Mouse (Mus musculus): ENCODE measurements around the gene Ankrd44.

Ankrd44 gene

DNA sequence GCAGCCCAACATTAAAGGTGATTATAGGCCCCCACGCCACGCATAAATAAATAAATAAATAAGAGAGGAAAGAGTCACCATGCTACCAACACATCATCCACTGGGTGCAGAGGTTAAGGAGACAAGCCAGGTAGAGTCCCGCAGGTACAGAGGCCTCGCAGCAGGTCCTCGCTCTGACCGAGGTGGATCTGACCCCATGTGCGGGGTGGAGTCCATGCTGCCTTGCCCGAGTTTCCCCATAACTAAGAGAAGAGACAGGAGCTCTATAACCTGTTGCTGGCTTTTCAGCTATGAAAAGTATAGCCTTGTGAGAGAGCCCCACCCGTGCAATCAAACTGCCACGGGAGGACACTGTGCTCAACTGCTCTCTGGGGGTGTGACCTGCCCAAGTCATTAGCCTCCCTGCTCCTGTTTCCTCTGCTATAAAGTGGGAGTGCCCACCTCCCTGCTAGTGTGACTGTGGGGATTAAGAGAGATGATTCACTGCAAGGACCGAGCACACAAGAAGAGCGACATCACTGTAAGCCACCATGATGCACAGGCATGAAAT is 4.1 kb downstream of the Ankrd44 start:
- no peak for DNase-seq

- DNase-seq, result no peak
Measured at GRCm38 (mm10) chr1:54920132-54920531, 6.1 kb downstream of the Ankrd44 start.

- DNase-seq, result no peak
Measured at GRCm38 (mm10) chr1:54916456-54916855, 9.7 kb downstream of the Ankrd44 start.

DNA sequence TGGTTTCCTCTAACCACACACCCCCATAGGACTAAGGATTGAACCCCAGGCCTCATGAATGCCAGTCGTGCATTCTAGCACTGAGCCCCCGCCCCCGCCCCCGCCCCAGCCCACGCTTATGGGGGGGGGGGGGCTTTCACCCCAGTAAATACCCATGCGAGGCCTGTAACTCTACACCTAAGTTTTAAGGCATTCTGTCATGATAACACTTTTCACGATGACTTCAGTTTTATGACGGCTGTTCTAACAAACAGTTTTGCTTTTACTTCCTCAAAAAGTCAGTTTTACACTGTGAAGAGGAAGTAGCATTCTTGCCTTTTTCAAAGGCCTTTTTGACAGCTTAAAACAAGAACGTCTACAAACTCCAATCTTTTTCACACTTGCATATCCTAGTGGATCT is 11.8 kb downstream of the Ankrd44 start:
- DNase-seq, result no peak

DNA sequence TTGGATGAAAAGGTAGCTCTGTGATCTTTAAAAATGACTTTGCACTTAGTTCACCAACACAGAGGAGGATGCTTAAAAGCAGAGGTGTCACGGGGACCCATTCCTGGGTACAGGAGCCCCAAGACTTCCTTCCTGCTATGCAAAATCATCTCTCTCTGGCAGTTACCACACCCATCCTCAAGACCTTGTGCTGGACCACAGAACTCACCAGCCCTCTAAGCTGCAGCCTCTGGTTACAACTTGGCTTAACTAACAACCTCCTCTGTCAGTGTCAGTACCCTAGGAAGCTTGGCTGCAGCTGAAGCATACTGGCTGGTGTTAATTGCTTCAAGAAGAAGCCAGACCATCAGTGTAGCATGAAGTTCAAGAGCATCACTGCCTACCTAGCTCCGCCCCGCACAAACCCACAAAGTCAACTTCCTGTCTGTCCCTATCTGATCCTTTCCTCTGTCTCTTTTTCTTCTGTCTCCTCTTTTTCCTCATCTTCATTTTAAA is 12.8 kb downstream of the Ankrd44 start:
- DNase-seq, result no peak

DNA sequence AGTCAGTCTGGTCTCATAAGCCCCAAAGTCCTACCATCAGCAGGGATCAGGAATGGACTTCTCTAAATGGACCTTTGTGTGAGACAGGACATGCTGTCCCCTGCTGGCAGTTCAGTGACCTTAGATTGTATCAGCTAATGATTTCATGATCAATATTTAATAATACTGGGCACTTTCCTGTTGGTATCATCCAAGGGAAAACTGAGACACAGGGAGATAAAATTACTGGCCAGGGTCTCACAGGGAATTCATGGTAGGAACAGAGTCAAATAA is 13.2 kb downstream of the Ankrd44 start:
- DNase-seq, result no peak

- DNase-seq, result no peak
Measured at GRCm38 (mm10) chr1:54912290-54913062, 13.7 kb downstream of the Ankrd44 start.

- DNase-seq, result no peak
Measured at GRCm38 (mm10) chr1:54911256-54911610, 15.0 kb downstream of the Ankrd44 start.

- DNase-seq, result no peak
Measured at GRCm38 (mm10) chr1:54910489-54911255, 15.5 kb downstream of the Ankrd44 start.

DNA sequence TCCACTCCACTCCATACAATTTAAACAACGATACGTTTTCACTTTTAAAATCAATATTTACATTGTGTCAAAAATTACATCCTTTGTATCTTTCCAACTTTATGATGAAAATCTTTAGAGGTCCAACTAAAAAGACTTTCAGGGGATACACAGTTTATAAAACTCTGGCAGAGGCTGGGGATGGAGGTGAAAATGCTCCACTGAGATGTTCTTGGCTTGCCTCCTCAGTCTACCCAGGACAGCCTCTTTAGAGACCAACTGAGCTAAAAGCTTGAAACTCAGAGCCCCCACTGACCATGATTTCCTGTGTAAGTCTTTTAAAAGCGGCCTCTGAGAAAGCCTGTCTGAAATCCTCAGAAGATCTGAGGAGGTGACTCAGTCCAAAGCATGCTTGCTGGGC is 17.4 kb downstream of the Ankrd44 start:
- DNase-seq, result no peak

DNA sequence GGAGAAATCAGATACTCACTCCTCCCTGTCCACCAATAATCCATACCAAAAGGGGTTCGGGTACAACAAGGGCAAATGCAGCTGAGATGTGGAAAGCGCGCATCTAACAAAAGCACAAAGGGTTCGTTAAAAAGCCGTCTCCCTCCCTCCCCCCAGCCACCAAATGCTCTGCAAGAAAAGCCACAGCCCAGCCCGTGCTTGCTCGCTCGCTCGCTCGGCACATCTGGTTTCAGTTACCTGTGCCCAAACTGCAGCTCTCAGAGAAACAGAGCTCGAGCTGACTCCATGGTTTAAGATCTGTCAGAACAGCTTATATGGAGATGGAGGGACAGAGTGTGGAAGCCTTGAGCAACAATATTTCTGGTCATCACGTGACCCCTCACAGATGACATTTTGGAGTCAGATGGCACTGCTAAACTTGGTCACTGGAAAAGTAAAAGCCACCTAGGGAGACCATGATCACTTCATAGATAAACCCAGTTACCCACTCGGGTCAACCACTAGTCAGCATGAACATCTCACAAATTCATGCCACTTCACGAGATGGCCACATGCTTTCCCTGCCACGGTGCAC is 19.0 kb downstream of the Ankrd44 start:
- DNase-seq, result no peak

DNA sequence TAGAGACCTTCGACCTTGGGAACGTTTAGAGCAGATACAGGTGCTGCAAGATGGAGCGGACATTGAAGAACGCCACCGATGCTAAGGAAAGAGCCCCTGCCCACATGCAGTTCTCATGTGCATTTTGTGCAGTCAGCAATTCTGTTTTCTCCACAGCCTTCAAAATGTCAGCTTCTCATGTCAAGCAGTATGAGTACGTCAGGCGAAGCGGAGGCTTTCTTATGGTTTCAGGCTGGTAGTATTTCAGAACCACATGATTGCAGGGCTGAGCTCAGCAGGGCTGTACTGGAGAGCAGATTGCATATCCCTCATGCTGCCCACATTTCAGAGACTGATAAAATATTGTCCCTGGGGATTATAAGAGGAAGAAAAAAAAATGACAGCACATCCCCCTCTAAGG is 19.9 kb downstream of the Ankrd44 start:
- no peak for DNase-seq

DNA sequence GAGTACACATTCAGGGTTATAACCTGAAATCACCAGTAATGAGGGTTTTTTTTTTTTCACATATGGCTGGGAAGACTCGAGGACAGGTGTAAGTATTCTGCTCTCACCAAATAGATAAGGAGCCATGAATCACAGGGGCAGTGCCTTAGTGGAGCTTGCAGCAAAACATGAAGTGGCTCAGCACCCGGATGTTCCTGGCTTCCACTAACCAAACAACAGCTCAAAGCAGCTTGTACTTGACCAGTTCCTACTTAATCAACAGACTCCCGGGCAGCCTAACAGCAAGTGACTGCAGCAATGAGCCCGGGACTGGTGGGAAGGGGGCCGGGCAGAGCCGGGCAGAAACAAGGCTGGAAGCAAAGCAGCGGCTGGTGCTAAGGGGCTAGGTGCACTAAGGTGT is 20.6 kb downstream of the Ankrd44 start:
- DNase-seq, result no peak

- DNase-seq, result no peak
Measured at GRCm38 (mm10) chr1:54904165-54904564, 22.0 kb downstream of the Ankrd44 start.

- no peak for DNase-seq
Measured at GRCm38 (mm10) chr1:54902689-54903246, 23.4 kb downstream of the Ankrd44 start.

GRCm38 (mm10) chr1:54901084-54901483 is 25.1 kb downstream of the Ankrd44 start:
- DNase-seq, result no peak

DNA sequence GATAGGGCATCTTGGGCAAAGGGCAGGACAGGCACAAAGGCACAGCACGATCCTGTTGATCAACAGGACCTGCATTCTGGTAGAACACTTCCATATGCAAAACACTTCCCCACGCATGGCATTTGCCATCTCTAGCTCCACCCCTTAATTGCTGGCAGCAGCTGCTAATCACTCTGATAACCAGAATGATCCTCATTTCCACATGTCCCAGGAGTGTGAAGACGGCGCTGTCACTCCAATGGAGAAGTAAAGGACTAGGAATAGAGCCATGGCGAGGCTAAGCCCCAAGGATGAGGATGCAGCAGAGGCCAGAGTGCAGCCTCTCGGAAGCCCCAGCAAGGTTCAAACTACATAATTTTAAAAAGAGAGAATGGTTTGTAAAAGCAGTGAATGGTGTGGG is 26.9 kb downstream of the Ankrd44 start:
- DNase-seq, result no peak

- DNase-seq, result no peak
Measured at GRCm38 (mm10) chr1:54898656-54899084, 27.5 kb downstream of the Ankrd44 start.

- no peak for DNase-seq
Measured at GRCm38 (mm10) chr1:54897726-54898125, 28.5 kb downstream of the Ankrd44 start.

DNA sequence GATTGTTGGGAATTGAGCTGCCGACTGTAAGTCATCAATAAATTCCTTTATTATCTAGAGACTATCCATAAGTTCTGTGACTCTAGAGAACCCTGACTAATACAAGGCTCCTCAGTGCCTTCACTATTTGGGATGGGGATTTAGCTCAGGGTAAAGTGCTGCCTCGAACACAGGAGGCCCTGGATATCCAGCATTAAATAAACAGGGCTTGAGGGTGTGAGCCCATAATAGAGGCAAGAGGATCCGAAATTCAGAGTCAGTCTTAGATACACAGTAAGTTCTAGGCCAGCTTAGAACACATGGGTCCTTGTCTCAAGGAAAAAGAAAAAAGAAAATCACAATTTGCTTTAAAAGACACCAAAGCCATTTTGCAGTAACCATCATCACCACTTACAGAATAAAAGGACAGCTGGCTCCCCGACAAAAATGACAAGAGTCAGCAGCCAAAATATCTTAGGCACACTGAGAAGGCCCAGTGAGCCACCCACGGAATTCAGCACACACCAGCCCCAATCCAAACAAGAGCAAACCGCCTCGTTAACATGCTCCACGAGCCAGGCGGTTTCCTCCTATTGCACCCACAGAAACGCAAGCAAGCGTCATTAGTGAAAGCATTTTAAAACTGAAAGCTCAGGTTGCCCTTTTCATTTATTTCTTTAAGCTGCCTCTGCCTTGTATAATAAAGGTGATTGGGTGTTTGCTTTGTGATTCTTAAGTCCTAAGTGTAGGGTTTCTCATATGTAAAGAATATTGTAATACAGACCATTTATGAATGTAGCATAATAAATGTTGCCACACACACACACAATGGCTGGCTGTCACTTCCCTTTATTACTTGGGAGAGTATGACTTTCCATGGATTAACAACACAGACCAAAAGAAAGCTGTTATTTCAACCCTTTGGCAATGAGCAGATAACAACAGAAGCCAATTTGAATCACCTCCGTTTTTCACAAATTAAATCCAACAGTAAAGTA is 29.8 kb downstream of the Ankrd44 start:
- peak; percentile 49 for DNase-seq

DNA sequence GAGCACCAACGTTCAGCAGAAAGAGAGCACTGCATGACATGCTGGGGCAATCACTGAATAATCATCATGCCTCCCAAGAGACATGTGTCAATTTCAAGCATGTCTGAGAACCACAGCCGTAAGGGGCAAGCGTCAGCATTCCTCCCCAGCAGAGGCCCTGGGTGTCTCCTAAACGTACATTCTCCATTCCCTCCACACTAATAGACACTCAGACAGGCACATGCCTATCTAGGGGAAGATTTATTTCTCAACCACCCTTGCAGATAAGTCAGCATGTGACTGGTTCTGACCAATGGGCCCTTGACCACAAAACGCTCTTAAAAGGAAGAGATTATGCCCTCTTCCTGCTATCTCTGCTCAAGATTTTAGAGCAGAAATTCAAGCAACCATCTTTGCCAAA is 37.7 kb downstream of the Ankrd44 start:
- DNase-seq, result no peak

GRCm38 (mm10) chr1:54887873-54888272 is 38.3 kb downstream of the Ankrd44 start:
- no peak for DNase-seq
